Mouse (Mus musculus): ENCODE measurements around the gene Mast1. TPM values are rescaled to one million over a fixed set of nuclear protein-coding genes. Genes with fewer than 3 reads are reported as not detected.
A peak's percentile ranks its signal among the peaks of the same experiment; 100 is the strongest.
"Not testable (repeated sequence)": the region's sequence is repeated elsewhere in the genome, so short reads cannot be mapped to it uniquely, and the experiment has no call there.

Mast1 gene
- polyA plus RNA-seq, 1 experiment from 2014 or later = 1.2 TPM

DNA sequence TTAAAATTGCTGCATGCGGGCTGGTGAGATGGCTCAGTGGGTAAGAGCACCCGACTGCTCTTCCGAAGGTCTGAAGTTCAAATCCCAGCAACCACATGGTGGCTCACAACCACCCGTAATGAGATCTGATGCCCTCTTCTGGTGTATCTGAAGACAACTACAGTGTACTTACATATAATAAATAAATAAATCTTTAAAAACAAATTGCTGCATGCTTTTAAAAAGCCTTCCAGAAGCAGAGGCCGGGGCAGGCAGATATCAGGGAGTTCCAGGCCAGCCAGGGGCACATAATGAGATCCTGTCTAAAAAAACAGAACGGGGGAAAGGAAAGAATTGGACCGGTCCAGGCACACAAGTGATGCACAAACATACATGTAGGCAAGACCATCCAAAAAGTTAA lies 29.2 kb downstream of the Mast1 start:
- not testable (repeated sequence) for H3K4me1 ChIP-seq (ENCODE audit: control insufficient read depth, insufficient read depth, low read length); H3K9me3 ChIP-seq (ENCODE audit: control insufficient read depth, low read length); H3K27ac ChIP-seq (ENCODE audit: low read length); ATAC-seq; H3K36me3 ChIP-seq (ENCODE audit: control insufficient read depth, insufficient read depth, low read length)
- H3K27me3 ChIP-seq (replicated peaks; ENCODE audit: control insufficient read depth, insufficient read depth, low read length) = peaks cover 20% of the 10 kb centered on the region
- peak overlapping the region; percentile 66 for H3K4me3 ChIP-seq (ENCODE audit: low read length)
- 22% methylated on average over 7 of the region's 7 CpGs for WGBS
- 0 out of 2 replicates have a peak overlapping the region, but pooled peaks have one; percentile 40 for H3K9ac ChIP-seq (ENCODE audit: low read depth, low read length)
- H3K4me2 ChIP-seq (ENCODE audit: low read depth, low read length) = peak overlapping the region; percentile 93

DNA sequence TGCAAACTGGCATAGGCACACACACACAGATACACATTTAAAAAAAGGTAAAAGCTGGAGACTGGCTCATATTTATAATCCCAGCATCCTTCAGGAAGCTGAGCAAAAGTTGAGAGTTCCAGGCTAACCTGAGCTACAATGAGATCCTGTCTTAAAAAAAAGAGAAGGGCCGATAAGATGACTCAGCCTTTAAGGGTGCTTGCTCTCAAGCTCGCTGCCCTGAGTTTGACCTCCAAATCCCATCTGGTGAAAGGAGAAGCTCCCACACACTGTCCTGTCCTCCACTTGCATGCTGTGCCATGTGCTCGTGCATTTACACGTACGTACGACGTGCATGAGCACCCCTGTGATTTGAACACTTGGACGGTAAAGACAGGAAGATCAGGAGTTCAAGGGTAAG lies 29.7 kb downstream of the Mast1 start:
- Histone ChIP-seq H3K9me3 (ENCODE audit: control insufficient read depth, low read length) (no peaks in the 10 kb centered on the region), H3K4me3 (ENCODE audit: low read length) (no peak overlapping the region), H3K4me2 (ENCODE audit: low read depth, low read length) (no peak overlapping the region), H3K27me3 (replicated peaks; ENCODE audit: control insufficient read depth, insufficient read depth, low read length) (peaks cover 15% of the 10 kb centered on the region), H3K27ac (ENCODE audit: low read length) (no peak overlapping the region), H3K9ac (ENCODE audit: low read depth, low read length) (no peak overlapping the region), H3K36me3 (ENCODE audit: control insufficient read depth, insufficient read depth, low read length) (no peaks in the 10 kb centered on the region), H3K4me1 (ENCODE audit: control insufficient read depth, insufficient read depth, low read length) (peaks cover 5% of the 10 kb centered on the region; the same call in 1 of the 2 replicates)
- no peak for ATAC-seq
- WGBS = 78% methylated on average over 8 of the region's 8 CpGs

DNA sequence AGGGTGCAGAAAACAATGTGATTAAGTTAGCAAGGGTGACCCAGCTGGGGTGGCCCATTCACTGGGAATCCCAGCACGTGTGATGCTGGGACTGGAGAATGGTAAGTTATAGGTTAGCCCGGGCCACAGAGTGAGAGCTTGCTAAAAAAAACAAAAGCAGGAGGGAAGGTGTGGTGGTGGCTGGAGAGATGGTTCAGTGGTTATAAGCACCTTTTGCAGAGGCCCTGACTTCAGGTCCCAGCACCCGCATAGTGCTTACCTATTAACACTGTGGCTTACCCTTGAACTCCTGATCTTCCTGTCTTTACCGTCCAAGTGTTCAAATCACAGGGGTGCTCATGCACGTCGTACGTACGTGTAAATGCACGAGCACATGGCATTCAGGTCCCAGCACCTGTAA lies 30.1 kb downstream of the Mast1 start:
- Histone ChIP-seq H3K9ac (ENCODE audit: low read depth, low read length) (no peak overlapping the region), H3K36me3 (ENCODE audit: control insufficient read depth, insufficient read depth, low read length) (no peaks in the 10 kb centered on the region), H3K27ac (ENCODE audit: low read length) (no peak overlapping the region), H3K4me2 (ENCODE audit: low read depth, low read length) (no peak overlapping the region), H3K9me3 (ENCODE audit: control insufficient read depth, low read length) (no peaks in the 10 kb centered on the region), H3K4me1 (ENCODE audit: control insufficient read depth, insufficient read depth, low read length) (peaks cover 5% of the 10 kb centered on the region; the same call in 1 of the 2 replicates), H3K27me3 (replicated peaks; ENCODE audit: control insufficient read depth, insufficient read depth, low read length) (peaks cover 11% of the 10 kb centered on the region), H3K4me3 (ENCODE audit: low read length) (no peak overlapping the region)
- 91% methylated on average over 9 of the region's 9 CpGs for WGBS
- ATAC-seq = no peak

DNA sequence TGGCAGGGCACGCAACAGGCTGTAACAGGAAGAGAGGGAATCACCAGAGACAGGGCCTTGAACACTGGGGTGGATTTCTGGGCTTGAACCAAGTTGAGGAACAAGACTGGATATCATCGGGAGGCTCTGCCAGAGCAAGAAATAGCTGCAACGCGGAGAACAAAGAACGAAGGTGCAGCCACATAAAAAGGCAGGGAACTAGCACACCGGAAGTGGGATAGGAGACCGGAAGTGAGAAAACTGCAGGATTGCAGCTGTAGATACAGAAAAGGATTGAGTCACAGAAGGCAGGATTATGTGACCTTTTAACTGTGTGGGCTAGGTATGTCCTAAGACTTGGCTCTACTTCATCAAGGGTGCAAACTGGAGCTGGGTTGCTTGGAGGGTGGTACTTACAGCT lies 32.8 kb downstream of the Mast1 start:
- no peaks in the 10 kb centered on the region for H3K36me3 ChIP-seq (ENCODE audit: control insufficient read depth, insufficient read depth, low read length)
- 91% methylated on average over 7 of the region's 7 CpGs for WGBS

DNA sequence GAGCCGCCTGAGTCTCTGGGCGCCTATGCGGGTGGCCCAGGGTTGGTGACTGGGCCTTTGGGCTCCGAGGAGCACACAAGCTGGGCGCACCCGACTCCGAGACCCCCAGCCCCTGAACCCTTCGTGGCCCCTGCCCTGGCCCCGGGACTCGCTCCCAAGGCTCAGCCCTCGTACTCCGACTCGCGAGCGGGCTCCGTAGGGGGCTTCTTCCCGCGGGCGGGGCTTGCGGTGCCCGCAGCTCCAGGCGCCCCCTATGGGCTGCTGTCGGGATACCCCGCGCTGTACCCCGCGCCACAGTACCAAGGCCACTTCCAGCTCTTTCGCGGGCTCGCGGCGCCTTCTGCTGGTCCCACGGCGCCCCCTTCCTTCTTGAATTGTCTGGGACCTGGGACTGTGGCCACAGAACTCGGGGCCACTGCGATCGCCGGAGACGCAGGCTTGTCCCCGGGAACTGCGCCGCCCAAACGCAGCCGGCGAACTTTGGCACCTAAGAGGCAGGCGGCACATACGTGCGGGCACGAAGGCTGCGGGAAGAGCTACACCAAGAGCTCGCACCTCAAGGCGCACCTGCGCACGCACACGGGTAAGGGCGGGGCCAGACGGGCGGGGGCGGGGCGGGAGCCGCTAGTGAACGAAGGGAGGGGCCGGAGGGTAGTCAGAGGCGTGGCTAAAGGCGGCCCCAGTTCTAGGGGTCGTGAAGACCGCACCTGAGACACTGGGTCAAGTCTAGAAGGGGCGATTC lies 34.1 kb downstream of the Mast1 start:
- under 1% methylated on average over 67 of the region's 68 CpGs for WGBS
- Histone ChIP-seq H3K4me1 (ENCODE audit: control insufficient read depth, insufficient read depth, low read length) (0 out of 2 replicates have a peak, but pooled peaks cover 3% of the 10 kb centered on the region), H3K27ac (ENCODE audit: low read length) (peak overlapping the region; percentile 86), H3K4me2 (ENCODE audit: low read depth, low read length) (peak overlapping the region; percentile 98), H3K4me3 (ENCODE audit: low read length) (peak overlapping the region; percentile 78), H3K27me3 (replicated peaks; ENCODE audit: control insufficient read depth, insufficient read depth, low read length) (no peaks in the 10 kb centered on the region), H3K36me3 (ENCODE audit: control insufficient read depth, insufficient read depth, low read length) (no peaks in the 10 kb centered on the region), H3K9me3 (ENCODE audit: control insufficient read depth, low read length) (no peaks in the 10 kb centered on the region), H3K9ac (ENCODE audit: low read depth, low read length) (peak overlapping the region; percentile 93)
- peak; percentile 94 for ATAC-seq

More for the DNA sequence above, 32.8 kb downstream of the Mast1 start:
- ATAC-seq = no peak
- no peak overlapping the region for H3K27ac ChIP-seq (ENCODE audit: low read length)
- H3K4me1 ChIP-seq (ENCODE audit: control insufficient read depth, insufficient read depth, low read length) = peaks cover 7% of the 10 kb centered on the region; the same call in 1 of the 2 replicates
- no peak overlapping the region for H3K4me3 ChIP-seq (ENCODE audit: low read length)
- no peak overlapping the region for H3K4me2 ChIP-seq (ENCODE audit: low read depth, low read length)
- H3K9ac ChIP-seq (ENCODE audit: low read depth, low read length) = no peak overlapping the region
- no peaks in the 10 kb centered on the region for H3K9me3 ChIP-seq (ENCODE audit: control insufficient read depth, low read length)
- H3K27me3 ChIP-seq (replicated peaks; ENCODE audit: control insufficient read depth, insufficient read depth, low read length) = peaks cover 2% of the 10 kb centered on the region; the same call in 1 of the 2 replicates

DNA sequence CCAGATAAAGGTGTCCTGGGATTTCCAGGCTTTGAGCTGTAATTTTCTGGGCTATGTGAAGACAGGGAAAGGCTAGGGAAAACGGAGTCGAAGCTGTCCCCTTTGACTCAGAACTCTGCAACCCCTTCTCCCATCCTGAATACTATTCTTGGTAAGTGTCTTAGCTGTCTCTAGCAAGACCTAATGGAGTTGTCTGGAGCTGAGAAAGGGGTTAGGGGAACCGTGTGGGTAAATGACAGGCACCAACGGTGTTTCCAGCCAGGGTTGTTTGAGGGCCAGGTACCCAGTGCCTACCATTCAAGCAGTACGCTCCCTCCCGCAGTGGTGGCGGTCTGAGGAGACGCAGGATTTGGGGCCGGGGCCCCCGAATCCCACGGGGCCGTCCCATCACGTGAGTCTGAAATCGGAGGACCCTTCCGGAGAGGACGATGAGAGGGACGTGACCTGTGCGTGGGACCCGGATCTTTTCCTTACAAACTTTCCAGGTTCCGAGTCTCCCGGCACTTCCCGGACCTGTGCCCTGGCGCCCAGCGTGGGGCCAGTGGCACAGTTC lies 34.7 kb downstream of the Mast1 start:
- H3K4me2 ChIP-seq (ENCODE audit: low read depth, low read length) = peak overlapping the region; percentile 98
- H3K36me3 ChIP-seq (ENCODE audit: control insufficient read depth, insufficient read depth, low read length) = no peaks in the 10 kb centered on the region
- H3K27ac ChIP-seq (ENCODE audit: low read length) = peak overlapping the region; percentile 86
- peak overlapping the region; percentile 78 for H3K4me3 ChIP-seq (ENCODE audit: low read length)
- peak; percentile 8 for ATAC-seq
- H3K4me1 ChIP-seq (ENCODE audit: control insufficient read depth, insufficient read depth, low read length) = 0 out of 2 replicates have a peak, but pooled peaks cover 3% of the 10 kb centered on the region
- no peaks in the 10 kb centered on the region for H3K27me3 ChIP-seq (replicated peaks; ENCODE audit: control insufficient read depth, insufficient read depth, low read length)
- H3K9me3 ChIP-seq (ENCODE audit: control insufficient read depth, low read length) = no peaks in the 10 kb centered on the region
- peak overlapping the region; percentile 93 for H3K9ac ChIP-seq (ENCODE audit: low read depth, low read length)
- WGBS = 3% methylated on average over 24 of the region's 24 CpGs

DNA sequence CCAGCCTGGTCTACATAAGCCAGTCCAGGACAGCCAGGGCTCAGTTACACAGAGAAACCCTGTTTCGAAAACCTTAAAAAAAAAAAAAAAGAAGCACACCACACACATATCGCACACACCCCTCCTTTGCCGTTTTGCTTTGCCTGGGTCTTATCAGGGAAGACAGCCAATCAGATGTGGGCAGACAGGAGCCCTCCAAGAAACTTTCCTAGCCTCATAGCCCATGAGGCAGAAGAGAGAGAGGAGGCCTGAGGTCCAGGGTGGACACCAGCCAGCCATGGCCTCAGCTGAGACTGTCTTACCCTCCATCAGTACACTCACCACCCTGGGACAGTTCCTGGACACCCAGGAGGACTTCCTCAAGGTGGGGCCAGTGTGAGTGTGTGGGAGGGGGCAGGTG lies 35.4 kb downstream of the Mast1 start, which contains the start of gene Klf1:
Gene Klf1, plus strand, starts transcription at position 177 of the 400 bp plus-strand sequence.
- H3K36me3 ChIP-seq (ENCODE audit: control insufficient read depth, insufficient read depth, low read length) = no peaks in the 10 kb centered on the region
- 0 out of 2 replicates have a peak, but pooled peaks cover 3% of the 10 kb centered on the region for H3K4me1 ChIP-seq (ENCODE audit: control insufficient read depth, insufficient read depth, low read length)
- peak within 1 kb of the TSS; percentile 93 for H3K9ac ChIP-seq (ENCODE audit: low read depth, low read length)
- peak within 1 kb of the TSS; percentile 78 for H3K4me3 ChIP-seq (ENCODE audit: low read length)
- H3K27ac ChIP-seq (ENCODE audit: low read length) = peak within 1 kb of the TSS; percentile 86
- H3K27me3 ChIP-seq (replicated peaks; ENCODE audit: control insufficient read depth, insufficient read depth, low read length) = no peaks in the 10 kb centered on the region
- H3K9me3 ChIP-seq (ENCODE audit: control insufficient read depth, low read length) = no peaks in the 10 kb centered on the region
- no peak for ATAC-seq
- 65% methylated on average over 3 of the region's 3 CpGs for WGBS
- H3K4me2 ChIP-seq (ENCODE audit: low read depth, low read length) = peak within 1 kb of the TSS; percentile 98

DNA sequence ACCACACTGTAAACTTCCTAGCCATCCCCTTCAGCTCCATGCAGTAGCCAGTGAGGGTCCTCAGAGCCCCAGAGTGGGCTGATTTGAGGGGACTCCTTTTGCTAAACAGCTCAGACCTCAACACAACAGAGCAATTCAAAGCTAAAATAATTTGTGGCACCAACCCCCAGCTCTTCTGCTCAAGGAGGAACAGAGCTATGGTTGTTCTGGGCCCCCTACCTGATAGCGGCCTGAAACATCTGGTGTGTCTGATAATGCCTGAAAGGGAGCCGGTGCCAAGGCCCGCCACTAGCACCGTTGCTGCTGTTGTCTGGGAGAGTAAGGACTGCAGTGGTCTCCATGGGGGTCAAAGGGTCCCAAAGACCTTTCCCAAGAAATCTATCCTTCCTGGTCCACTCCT lies 36.1 kb downstream of the Mast1 start:
- Histone ChIP-seq H3K9ac (ENCODE audit: low read depth, low read length) (no peak overlapping the region), H3K27me3 (replicated peaks; ENCODE audit: control insufficient read depth, insufficient read depth, low read length) (no peaks in the 10 kb centered on the region), H3K36me3 (ENCODE audit: control insufficient read depth, insufficient read depth, low read length) (no peaks in the 10 kb centered on the region), H3K27ac (ENCODE audit: low read length) (no peak overlapping the region), H3K9me3 (ENCODE audit: control insufficient read depth, low read length) (no peaks in the 10 kb centered on the region), H3K4me3 (ENCODE audit: low read length) (no peak overlapping the region), H3K4me1 (ENCODE audit: control insufficient read depth, insufficient read depth, low read length) (0 out of 2 replicates have a peak, but pooled peaks cover 3% of the 10 kb centered on the region), H3K4me2 (ENCODE audit: low read depth, low read length) (no peak overlapping the region)
- ATAC-seq = no peak
- WGBS = 68% methylated on average over 4 of the region's 4 CpGs

DNA sequence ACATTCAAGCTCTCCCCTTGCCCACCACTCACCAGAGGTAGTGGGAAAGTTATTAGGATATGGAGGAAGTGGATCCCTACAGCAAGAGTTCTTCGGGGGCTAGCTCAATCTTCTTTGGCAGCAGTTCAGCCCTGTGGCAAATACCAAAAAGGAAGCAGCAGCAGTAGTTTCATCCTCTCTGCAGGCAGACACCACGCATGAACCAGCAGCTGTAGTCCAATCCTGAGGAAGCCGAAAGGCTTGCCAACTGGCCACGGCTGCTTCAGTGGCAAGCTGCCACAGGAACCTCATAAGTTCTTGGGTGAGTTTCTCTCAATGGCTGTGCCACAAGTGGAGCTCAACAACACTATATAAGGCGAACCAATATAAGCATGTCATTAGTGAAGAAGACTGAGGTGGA lies 41.2 kb downstream of the Mast1 start:
- no peak for ATAC-seq
- no peaks in the 10 kb centered on the region for H3K36me3 ChIP-seq (ENCODE audit: control insufficient read depth, insufficient read depth, low read length)
- H3K4me1 ChIP-seq (ENCODE audit: control insufficient read depth, insufficient read depth, low read length) = no peaks in the 10 kb centered on the region
- 92% methylated on average over 5 of the region's 5 CpGs for WGBS
- no peaks in the 10 kb centered on the region for H3K27me3 ChIP-seq (replicated peaks; ENCODE audit: control insufficient read depth, insufficient read depth, low read length)
- H3K4me2 ChIP-seq (ENCODE audit: low read depth, low read length) = no peak overlapping the region
- H3K4me3 ChIP-seq (ENCODE audit: low read length) = no peak overlapping the region
- H3K27ac ChIP-seq (ENCODE audit: low read length) = no peak overlapping the region
- no peaks in the 10 kb centered on the region for H3K9me3 ChIP-seq (ENCODE audit: control insufficient read depth, low read length)
- no peak overlapping the region for H3K9ac ChIP-seq (ENCODE audit: low read depth, low read length)
